Mouse (Mus musculus) embryonic facial prominence, embryonic 12.5 days (tissue): ENCODE results near the gene Mfn1. TPM values are rescaled to one million over a fixed set of nuclear protein-coding genes. Genes with fewer than 3 reads are reported as not detected.

Source experiments
- ATAC-seq: fragments of 200-750 bp; cut with Nextera tagmentation; 2 replicates; pipeline ENCODE4 v1.8.0; 2017; ENCODE audit not compliant: insufficient number of reproducible peaks, insufficient read depth, low FRiP score, low TSS enrichment
- H3K27ac ChIP-seq: fragments of 300-500 bp; sonication (generic); 2 replicates; pipeline ENCODE4 v1.5.1; 2016; ENCODE audit warnings: mild to moderate bottlenecking
- H3K27me3 ChIP-seq: fragments of 300-500 bp; sonication (generic); 2 replicates; pipeline ENCODE4 v1.6.1; 2016; ENCODE audit warnings: mild to moderate bottlenecking, moderate library complexity
- H3K36me3 ChIP-seq: fragments of 300-500 bp; sonication (generic); 2 replicates; pipeline ENCODE4 v1.6.1; 2016; ENCODE audit warnings: mild to moderate bottlenecking
- H3K4me1 ChIP-seq: fragments of 300-500 bp; sonication (generic); 2 replicates; pipeline ENCODE4 v1.6.1; 2016
- H3K4me2 ChIP-seq: fragments of 300-500 bp; sonication (generic); replicated peaks from 2 replicates; pipeline ENCODE4 v1.6.1; 2016; ENCODE audit warnings: mild to moderate bottlenecking, moderate library complexity
- H3K4me3 ChIP-seq: fragments of 300-500 bp; sonication (generic); 2 replicates; pipeline ENCODE4 v1.5.1; 2016; ENCODE audit warnings: mild to moderate bottlenecking
- H3K9ac ChIP-seq: fragments of 300-500 bp; sonication (generic); 2 replicates; pipeline ENCODE4 v1.6.1; 2016; ENCODE audit warnings: mild to moderate bottlenecking, moderate library complexity
- H3K9me3 ChIP-seq: fragments of 300-500 bp; sonication (generic); 2 replicates; pipeline ENCODE4 v1.6.1; 2016; ENCODE audit warnings: mild to moderate bottlenecking, moderate library complexity
- WGBS: fragments of 180-500 bp; shearing (Covaris S2); methylation state at CpG from one replicate; pipeline ENCODE4 v1.1.7; 2016; 5-methylcytosine and 5-hydroxymethylcytosine counted together
- polyA plus RNA-seq: library from polyadenylated mRNA; unstranded; fragments of >200 nt; fragmentation: Nextera tagmentation; extraction: Ambion mirVana; gene quantifications from 2 replicates; pipeline ENCODE4 v1.2.1, GENCODE M21; 2016

The Mfn1 gene
- polyA plus RNA-seq, 1 experiment from 2014 or later, result 44.5 TPM

DNA sequence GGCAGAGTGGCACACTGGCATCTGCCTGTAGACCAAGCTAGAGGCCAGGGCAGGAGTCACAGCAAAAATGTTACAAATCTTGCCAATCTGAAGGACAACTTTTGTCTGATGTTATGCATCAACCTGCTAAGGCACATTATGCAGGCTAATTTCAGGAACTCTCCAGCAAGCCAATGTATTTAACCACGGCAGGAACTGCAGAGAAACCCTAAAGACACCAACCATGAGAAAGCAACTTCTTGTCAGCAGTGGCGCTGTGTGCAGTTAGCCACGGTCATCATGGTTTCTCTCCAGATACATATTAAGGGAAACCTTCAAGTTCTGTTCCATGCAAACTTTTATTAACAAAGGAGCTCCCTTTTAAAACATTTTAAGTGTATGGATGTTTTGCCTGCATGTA is 52.6 kb downstream of the Mfn1 start:
- Histone ChIP-seq H3K27ac (no peak overlapping the region), H3K36me3 (peaks cover 21% of the 10 kb centered on the region), H3K4me2 (no peak overlapping the region), H3K27me3 (no peaks in the 10 kb centered on the region), H3K9me3 (no peaks in the 10 kb centered on the region), H3K4me3 (no peak overlapping the region), H3K9ac (no peak overlapping the region), H3K4me1 (no peaks in the 10 kb centered on the region)
- ATAC-seq, result no peak
- 89% methylated on average over 3 of the region's 3 CpGs for WGBS

DNA sequence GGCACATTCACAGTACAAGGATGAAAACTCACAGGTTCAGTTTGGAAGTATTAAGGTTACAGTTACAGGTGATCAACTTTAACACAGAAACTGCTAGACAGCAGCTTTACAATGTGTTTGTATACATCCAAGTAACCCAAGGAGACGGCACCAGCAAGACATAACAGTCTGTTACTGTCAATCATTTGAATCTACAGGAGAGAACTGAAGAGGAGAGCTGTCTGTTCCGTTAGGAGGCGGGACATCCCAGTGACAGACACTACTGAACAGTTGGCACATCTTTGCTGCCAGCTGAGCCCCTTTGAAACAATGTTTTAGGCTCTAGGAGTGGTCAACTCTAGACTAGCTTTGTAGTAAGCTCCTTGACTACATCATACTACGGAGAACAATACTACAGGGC is 54.2 kb downstream of the Mfn1 start:
- H3K27me3 ChIP-seq, result no peaks in the 10 kb centered on the region
- peaks cover 23% of the 10 kb centered on the region for H3K36me3 ChIP-seq
- no peak overlapping the region for H3K27ac ChIP-seq
- H3K9me3 ChIP-seq, result no peaks in the 10 kb centered on the region
- H3K4me3 ChIP-seq, result no peak overlapping the region
- no peaks in the 10 kb centered on the region for H3K4me1 ChIP-seq
- no peak overlapping the region for H3K4me2 ChIP-seq
- no peak for ATAC-seq
- WGBS, result 92% methylated on average over 4 of the region's 4 CpGs
- H3K9ac ChIP-seq, result no peak overlapping the region

DNA sequence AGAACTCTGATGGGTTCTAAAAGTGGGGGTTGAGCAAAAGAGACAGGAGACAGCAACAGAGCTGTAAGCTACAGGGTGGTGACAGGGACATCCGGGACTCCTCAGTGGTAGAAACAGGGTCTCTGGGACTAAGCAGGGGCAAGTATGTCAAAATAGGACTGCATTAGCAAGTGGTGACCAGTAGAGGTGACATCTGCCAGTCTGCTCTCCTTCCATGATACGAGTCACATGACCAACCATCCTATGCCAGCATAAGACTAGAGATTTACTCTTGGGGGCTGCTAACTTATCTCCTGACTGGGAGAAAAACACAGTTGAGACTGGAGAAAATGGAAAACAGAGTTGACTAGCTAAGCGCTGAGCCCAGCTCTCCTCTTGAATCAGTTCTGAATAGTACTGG is 57.0 kb downstream of the Mfn1 start:
- WGBS, result 95% methylated on average over 3 of the region's 3 CpGs
- ATAC-seq, result no peak
- Histone ChIP-seq H3K27ac (no peak overlapping the region), H3K4me3 (no peak overlapping the region), H3K4me1 (no peaks in the 10 kb centered on the region), H3K4me2 (no peak overlapping the region), H3K36me3 (peaks cover 30% of the 10 kb centered on the region), H3K9me3 (no peaks in the 10 kb centered on the region), H3K27me3 (no peaks in the 10 kb centered on the region), H3K9ac (no peak overlapping the region)

DNA sequence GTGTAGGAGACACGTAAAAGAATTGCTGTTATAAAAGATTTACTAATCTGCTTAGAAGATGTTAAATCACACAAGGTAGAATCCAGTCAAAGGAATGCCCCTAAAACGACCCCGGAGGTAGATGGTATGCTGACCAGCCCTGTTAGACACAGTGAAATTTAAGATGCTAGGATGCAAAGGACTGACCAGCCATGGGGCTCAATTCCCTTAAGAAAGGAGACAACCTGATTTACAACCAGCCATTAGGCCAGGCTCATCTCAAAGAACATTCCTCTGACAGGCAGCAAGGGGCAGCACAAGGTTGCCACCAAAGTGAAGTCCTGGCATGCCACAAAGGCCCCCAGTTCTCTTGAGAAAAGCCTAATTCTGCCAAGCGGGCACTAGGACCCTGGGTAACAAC is 65.8 kb downstream of the Mfn1 start:
- Histone ChIP-seq H3K9me3 (no peaks in the 10 kb centered on the region), H3K4me3 (no peak overlapping the region), H3K36me3 (peaks cover 13% of the 10 kb centered on the region; the same call in 1 of the 2 replicates), H3K27me3 (no peaks in the 10 kb centered on the region), H3K4me1 (no peaks in the 10 kb centered on the region), H3K9ac (no peak overlapping the region), H3K4me2 (no peak overlapping the region), H3K27ac (no peak overlapping the region)
- WGBS, result 83% methylated on average over 4 of the region's 4 CpGs
- no peak for ATAC-seq

DNA sequence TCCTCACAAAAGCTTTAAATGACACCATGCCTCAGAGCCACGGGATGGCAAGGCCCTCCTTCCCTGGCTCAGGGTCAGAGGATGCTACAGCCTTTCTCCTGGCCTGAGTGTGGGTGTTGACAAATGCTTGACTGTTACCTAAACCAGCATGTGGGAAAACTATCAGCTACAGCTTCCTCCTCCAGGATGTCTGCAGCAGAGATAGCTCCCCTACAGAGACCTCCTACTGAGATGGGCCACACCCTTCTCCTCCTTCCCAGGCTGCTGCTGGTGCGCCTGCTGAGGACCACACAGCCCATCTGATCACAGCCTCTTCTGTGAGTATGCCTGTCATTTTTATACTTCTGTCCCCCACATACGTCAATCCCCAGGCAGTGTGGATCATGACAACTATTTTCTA is 70.1 kb downstream of the Mfn1 start:
- H3K9ac ChIP-seq, result no peak overlapping the region
- H3K9me3 ChIP-seq, result no peaks in the 10 kb centered on the region
- H3K27ac ChIP-seq, result no peak overlapping the region
- H3K4me1 ChIP-seq, result no peaks in the 10 kb centered on the region
- no peak overlapping the region for H3K4me2 ChIP-seq
- H3K4me3 ChIP-seq, result no peak overlapping the region
- peaks cover 10% of the 10 kb centered on the region; the same call in 1 of the 2 replicates for H3K36me3 ChIP-seq
- 77% methylated on average over 3 of the region's 3 CpGs for WGBS
- ATAC-seq, result no peak
- H3K27me3 ChIP-seq, result no peaks in the 10 kb centered on the region

DNA sequence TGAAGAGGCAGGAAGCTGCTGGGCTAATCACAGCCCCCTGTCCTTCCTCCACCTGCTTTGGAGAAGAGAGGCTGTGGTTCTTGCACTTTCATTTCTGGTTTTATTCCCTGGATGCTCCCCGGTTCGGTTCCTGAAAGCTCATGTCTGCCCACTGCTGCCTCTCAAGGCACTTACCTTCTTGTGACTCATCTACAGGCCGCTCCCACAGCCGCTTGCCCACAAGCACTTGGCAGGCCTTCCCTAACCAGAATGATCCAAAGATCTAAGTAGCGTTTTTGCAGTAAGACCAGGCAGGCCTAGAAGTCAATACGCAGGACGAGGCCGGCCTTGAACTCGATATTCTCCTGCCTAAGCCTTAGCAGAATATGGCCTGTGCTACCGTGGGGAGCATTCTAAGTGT is 71.8 kb downstream of the Mfn1 start:
- 88% methylated on average over 10 of the region's 10 CpGs for WGBS
- Histone ChIP-seq H3K9me3 (no peaks in the 10 kb centered on the region), H3K4me1 (no peaks in the 10 kb centered on the region), H3K36me3 (peaks cover 9% of the 10 kb centered on the region; the same call in 1 of the 2 replicates), H3K9ac (no peak overlapping the region), H3K27ac (no peak overlapping the region), H3K4me3 (no peak overlapping the region), H3K4me2 (no peak overlapping the region), H3K27me3 (no peaks in the 10 kb centered on the region)
- no peak for ATAC-seq

DNA sequence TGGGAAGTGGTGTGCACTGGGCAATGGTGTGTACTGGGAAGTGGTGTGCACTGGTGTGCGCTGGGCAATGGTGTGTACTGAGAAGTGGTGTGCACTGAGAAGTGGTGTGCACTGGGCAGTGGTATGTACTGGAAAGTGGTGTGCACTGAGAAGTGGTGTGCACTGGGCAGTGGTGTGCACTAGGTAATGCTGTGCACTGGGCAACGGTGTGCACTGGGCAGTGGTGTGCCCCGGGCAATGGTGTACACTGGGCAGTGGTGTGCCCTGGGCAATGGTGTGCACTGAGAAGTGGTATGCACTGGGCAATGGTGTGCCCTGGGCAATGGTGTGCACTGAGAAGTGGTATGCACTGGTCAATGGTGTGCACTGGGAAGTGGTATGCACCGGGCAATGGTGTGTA is 80.0 kb downstream of the Mfn1 start:
- 97% methylated on average over 4 of the region's 4 CpGs for WGBS
- ATAC-seq, result peak; percentile 45; the same call in 1 of the 2 replicates

DNA sequence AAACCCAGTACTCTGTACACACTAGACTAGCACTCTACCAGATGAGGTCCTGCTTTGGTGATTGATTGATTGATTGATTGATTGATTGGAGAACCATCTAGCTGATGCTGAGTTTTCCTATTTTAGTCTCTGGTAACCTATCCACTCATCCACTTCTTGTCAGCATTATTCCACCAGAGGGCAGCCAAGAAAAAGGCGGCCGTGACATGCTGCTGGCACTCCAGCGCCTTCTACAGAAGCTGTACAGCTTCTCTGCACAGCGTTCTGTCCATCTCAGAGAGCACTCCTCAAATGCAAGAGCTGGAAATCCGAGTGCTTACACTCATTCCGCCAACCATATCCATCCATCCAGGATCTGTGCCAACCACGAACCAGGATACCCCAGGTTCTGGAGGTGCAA is 81.3 kb downstream of the Mfn1 start:
- Histone ChIP-seq H3K36me3 (no peaks in the 10 kb centered on the region), H3K27me3 (no peaks in the 10 kb centered on the region), H3K4me3 (no peak overlapping the region), H3K4me1 (0 out of 2 replicates have a peak, but pooled peaks cover 3% of the 10 kb centered on the region), H3K9me3 (no peaks in the 10 kb centered on the region), H3K9ac (no peak overlapping the region), H3K4me2 (no peak overlapping the region), H3K27ac (no peak overlapping the region)
- 26% methylated on average over 7 of the region's 7 CpGs for WGBS
- ATAC-seq, result no peak

More for the DNA sequence above, 80.0 kb downstream of the Mfn1 start:
- Histone ChIP-seq H3K27ac (no peak overlapping the region), H3K4me2 (no peak overlapping the region), H3K4me3 (no peak overlapping the region), H3K27me3 (no peaks in the 10 kb centered on the region), H3K9ac (no peak overlapping the region), H3K9me3 (no peaks in the 10 kb centered on the region), H3K4me1 (no peaks in the 10 kb centered on the region), H3K36me3 (no peaks in the 10 kb centered on the region)

DNA sequence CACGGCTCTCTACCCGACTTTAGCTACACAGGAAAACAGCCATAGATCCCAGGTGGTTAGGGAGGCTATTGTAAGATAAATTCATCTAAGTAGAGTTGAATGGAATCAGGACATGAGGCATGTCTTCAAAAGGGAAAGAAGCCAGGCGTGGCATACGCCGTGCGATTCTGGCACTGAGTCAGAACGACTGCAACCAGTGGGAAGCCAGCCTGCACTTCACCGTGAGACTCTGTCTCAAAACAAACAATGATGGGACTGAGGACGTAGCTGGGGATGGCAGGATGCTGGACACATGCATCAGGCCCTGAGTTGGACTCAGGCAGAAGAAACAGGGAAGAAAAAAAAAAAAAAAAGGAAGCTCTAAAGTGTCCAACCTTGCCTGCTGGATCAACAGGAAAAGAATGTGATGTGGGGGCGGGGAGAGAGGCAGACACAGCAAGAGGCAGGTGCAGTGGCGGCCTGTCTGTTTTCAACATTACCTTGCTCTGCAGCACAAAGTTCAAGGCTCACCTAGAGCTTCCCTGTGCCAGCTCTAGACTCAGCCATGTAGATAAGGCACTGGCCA is 82.4 kb downstream of the Mfn1 start:
- Histone ChIP-seq H3K27ac (no peak overlapping the region), H3K36me3 (no peaks in the 10 kb centered on the region), H3K4me3 (no peak overlapping the region), H3K27me3 (no peaks in the 10 kb centered on the region), H3K9ac (no peak overlapping the region), H3K9me3 (no peaks in the 10 kb centered on the region), H3K4me1 (0 out of 2 replicates have a peak, but pooled peaks cover 3% of the 10 kb centered on the region), H3K4me2 (no peak overlapping the region)
- 84% methylated on average over 11 of the region's 11 CpGs for WGBS
- no peak for ATAC-seq

DNA sequence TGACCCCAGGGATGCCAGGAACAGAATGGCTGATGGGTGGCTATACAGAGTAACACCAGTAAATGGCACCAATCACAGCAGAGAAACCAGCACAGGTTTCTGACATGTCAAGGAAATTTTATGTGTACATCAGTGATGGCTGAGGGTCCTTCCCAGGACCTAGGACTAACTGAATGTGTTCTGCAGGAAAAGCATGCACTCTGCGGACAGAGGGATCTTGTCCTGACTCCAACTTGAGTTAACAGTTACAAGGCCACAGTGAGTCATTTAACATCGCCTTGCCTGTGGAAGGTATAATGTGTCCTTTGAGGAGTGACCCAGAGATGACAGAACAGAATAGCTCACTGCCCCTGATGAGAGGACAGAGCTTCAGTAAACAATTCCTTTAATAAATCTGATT is 85.5 kb downstream of the Mfn1 start:
- Histone ChIP-seq H3K4me3 (no peak overlapping the region), H3K27me3 (no peaks in the 10 kb centered on the region; the same call in 1 of the 2 replicates), H3K27ac (no peak overlapping the region), H3K9me3 (no peaks in the 10 kb centered on the region), H3K4me1 (0 out of 2 replicates have a peak, but pooled peaks cover 3% of the 10 kb centered on the region), H3K36me3 (no peaks in the 10 kb centered on the region), H3K9ac (no peak overlapping the region), H3K4me2 (no peak overlapping the region)
- ATAC-seq, result no peak
- 67% methylated on average over 2 of the region's 2 CpGs for WGBS

DNA sequence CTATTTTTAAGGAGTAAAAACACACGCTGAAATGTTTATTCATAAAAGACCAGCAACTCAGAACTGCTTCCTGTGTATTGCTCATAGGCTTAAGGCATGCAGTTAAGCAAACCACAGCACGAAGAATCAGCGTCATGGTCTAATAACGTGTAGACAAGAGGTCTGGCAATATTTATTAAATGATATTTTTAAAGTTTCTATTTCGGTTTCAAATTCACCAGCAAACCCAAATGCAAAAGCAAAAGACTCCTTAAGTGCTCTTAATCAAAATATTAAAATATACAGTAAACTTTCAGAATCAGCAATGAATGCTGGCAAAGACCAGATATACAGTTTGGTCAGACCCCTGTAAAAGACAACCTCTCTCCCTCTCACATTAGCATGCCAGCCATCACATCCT is 86.1 kb downstream of the Mfn1 start:
- no peaks in the 10 kb centered on the region for H3K36me3 ChIP-seq
- ATAC-seq, result no peak
- WGBS, result 56% methylated on average over 5 of the region's 5 CpGs
- H3K4me2 ChIP-seq, result peak overlapping the region; percentile 55
- H3K27me3 ChIP-seq, result no peaks in the 10 kb centered on the region; the same call in 1 of the 2 replicates
- 0 out of 2 replicates have a peak, but pooled peaks cover 3% of the 10 kb centered on the region for H3K4me1 ChIP-seq
- H3K4me3 ChIP-seq, result peak overlapping the region; percentile 76
- no peak overlapping the region for H3K27ac ChIP-seq
- peak overlapping the region; percentile 72 for H3K9ac ChIP-seq
- no peaks in the 10 kb centered on the region for H3K9me3 ChIP-seq

DNA sequence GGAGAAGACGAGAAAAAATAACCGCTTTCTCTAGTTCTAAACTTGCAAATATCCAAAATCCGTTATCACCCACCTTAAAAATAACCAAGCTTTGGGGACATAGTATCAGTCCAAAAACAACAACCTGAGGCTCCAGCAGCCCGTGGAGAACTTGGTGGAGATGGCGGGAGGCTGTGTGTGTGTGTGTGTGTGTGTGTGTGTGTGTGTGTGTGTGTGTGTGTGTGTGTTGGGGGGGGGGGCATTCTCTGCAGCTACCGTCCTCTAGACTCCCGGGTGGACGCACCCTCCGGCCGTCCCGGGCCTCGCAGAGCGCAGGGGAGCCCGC is 86.7 kb downstream of the Mfn1 start:
- Histone ChIP-seq H3K36me3 (no peaks in the 10 kb centered on the region), H3K4me3 (peak overlapping the region; percentile 76), H3K27ac (peak overlapping the region; percentile 67; the same call in 1 of the 2 replicates), H3K9me3 (no peaks in the 10 kb centered on the region), H3K27me3 (no peaks in the 10 kb centered on the region; the same call in 1 of the 2 replicates), H3K4me1 (0 out of 2 replicates have a peak, but pooled peaks cover 3% of the 10 kb centered on the region), H3K9ac (peak overlapping the region; percentile 72), H3K4me2 (peak overlapping the region; percentile 55)
- 27% methylated on average over 5 of the region's 14 CpGs for WGBS
- ATAC-seq, result no peak
